Mouse (Mus musculus): ENCODE data around the gene Slc2a3.
"Not testable (repeated sequence)": the region's sequence is repeated elsewhere in the genome, so short reads cannot be mapped to it uniquely, and the experiment has no call there.

The Slc2a3 gene

GRCm38 (mm10) chr6:122715886-122716285 is 85.6 kb downstream of the Slc2a3 start:
- intact Hi-C loops (cut with DNase I) = no loop called here

- intact Hi-C loops (cut with DNase I) = no loop called here
These were observed 86.6 kb downstream of the Slc2a3 start for GRCm38 (mm10) chr6:122714707-122715365.

GRCm38 (mm10) chr6:122713116-122713515 is 88.3 kb downstream of the Slc2a3 start:
- intact Hi-C loops (cut with DNase I) = not testable (repeated sequence)

DNA sequence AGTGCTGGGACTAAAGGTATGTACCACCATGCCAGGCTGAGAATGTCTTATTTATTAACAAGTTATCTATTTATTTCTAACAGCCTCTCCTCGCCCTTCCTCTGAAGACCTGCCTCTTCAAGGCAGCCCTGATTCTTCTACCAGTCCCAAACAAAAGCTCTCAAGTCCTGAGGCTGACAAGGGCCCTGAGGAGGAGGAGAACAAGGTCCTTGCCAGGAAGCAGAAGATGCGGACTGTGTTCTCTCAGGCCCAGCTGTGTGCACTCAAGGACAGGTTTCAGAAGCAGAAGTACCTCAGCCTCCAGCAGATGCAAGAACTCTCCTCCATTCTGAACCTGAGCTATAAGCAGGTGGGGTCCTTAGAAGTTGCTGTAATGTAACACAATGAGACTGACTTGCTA is 90.0 kb downstream of the Slc2a3 start:
- intact Hi-C loops (cut with DNase I) = no loop called here

DNA sequence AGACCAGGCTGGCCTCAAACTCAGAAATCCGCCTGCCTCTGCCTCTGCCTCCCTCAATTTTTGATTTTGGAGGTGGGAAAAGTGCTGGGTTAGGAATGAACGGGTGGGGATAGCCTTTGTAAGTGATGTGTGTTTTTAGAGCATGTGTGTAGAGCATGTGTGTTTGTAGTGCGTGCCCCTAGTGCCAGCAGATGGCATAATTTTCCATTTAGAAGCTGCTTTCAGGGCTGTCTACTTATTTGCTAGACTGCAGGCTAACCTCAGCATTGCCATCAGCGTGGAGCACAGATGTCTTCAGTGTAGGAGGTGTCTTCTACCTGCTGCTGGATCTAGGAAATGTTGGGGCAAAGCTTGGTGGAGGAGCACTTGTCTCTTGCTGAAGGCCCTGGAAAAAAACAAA is 92.6 kb downstream of the Slc2a3 start:
- intact Hi-C loops (cut with DNase I) = no loop called here

GRCm38 (mm10) chr6:122707036-122707800 is 94.2 kb downstream of the Slc2a3 start, which contains the start of gene Nanog:
Gene Nanog, plus strand, starts transcription at chr6:122707489.
- intact Hi-C loops (cut with DNase I) = no loop called here

- intact Hi-C loops (cut with DNase I) = no loop called here
These were observed 95.1 kb downstream of the Slc2a3 start for GRCm38 (mm10) chr6:122706337-122706840.

DNA sequence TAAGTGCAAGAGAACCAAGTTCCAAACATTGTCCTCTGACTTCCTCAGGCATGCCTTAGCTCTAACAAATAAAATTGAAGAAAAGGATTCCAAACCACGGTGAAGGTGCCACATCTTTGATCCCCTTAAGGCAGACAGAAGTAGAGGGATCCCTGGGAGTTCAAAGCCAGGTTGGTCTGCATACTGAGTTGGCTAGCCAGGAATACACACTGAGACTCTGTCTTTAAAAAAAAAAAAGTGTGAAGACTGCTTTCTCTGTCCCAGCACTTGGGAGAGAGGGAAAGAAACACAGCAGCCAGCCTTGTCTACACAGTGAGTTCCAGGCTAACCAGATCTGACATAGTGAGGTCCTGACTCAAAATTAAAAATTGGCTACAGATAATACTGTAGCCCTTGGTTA is 97.7 kb downstream of the Slc2a3 start:
- intact Hi-C loops (cut with DNase I) = no loop called here

DNA sequence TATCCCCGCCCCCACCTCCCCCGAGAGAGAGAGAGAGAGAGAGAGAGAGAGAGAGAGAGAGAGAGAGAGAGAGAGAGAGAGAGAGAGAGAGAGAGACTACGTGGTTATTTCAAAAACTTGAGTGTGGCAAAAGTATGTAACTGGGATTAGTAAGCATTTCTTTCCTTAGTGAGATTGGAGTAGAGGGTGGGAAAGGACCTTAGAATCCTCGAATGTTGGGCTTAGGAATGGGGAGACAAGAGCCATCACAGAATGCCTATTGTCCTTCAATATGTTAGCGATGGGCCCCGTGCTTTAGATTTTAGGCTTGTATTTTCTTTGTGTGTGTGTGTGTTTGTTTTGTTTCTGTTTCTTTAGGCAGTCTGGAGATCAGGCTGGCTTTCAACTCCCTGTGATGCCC is 98.2 kb downstream of the Slc2a3 start:
- intact Hi-C loops (cut with DNase I) = no loop called here

- intact Hi-C loops (cut with DNase I) = no loop called here
These were observed 98.8 kb downstream of the Slc2a3 start for GRCm38 (mm10) chr6:122702480-122703124.

DNA sequence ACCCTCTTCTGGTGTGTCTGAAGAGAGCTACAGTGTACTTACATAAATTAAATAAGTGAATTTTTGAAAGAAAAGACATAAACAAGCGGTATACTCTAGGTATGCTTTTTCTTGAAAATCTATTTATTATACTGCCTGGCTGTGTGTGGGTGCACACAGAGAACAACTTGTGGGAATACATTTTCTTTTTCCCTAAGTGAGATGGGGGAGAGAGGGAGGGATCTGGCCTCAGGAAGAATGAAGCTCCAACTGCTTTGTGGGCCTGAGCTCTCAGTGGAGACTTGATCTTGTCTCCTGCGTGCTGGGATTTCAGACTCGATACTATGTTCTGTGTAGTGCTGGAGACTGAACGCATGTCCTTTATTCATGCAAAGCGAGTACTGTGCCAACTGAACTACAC is 99.6 kb downstream of the Slc2a3 start:
- intact Hi-C loops (cut with DNase I) = no loop called here

GRCm38 (mm10) chr6:122699628-122700027 is 101.8 kb downstream of the Slc2a3 start:
- intact Hi-C loops (cut with DNase I) = not testable (repeated sequence)

DNA sequence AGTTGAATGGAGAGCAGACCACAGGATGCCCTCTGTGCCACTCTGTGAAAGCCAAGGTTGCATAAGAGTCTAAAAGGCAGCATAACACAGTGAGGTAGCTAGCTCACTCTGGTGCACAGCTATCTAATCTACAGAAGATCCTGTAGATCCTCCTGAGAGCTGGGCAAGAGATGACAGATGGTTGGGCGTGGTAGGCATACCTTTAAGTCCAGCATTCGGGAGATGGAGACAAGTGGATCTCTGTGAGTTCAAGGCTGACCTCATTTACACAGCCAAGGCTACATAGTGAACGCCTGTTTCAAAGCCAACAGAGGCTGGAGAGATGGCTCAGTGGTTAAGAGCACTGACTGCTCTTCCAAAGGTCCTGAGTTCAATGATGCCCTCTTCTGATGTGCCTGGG is 106.0 kb downstream of the Slc2a3 start:
- intact Hi-C loops (cut with DNase I) = no loop called here

DNA sequence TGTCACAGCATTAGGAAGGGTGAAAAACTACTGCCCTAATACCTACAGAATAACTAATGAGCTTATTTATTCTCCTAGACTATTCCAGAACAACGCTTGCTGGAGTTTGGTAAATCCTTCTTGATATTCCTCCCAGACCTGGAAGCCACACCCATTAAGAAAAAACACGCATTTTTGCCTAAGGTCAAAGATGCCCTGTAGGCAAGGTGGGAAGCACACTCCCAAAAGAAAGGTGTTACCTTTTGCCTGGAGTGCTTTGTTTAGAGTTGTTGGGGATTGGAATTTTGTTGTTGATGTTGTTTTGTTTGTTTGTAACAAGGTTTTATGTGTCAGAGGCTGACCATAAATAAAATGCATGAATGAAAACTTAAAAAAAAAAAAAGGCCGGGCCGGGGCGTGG is 111.4 kb downstream of the Slc2a3 start:
- intact Hi-C loops (cut with DNase I) = no loop called here

DNA sequence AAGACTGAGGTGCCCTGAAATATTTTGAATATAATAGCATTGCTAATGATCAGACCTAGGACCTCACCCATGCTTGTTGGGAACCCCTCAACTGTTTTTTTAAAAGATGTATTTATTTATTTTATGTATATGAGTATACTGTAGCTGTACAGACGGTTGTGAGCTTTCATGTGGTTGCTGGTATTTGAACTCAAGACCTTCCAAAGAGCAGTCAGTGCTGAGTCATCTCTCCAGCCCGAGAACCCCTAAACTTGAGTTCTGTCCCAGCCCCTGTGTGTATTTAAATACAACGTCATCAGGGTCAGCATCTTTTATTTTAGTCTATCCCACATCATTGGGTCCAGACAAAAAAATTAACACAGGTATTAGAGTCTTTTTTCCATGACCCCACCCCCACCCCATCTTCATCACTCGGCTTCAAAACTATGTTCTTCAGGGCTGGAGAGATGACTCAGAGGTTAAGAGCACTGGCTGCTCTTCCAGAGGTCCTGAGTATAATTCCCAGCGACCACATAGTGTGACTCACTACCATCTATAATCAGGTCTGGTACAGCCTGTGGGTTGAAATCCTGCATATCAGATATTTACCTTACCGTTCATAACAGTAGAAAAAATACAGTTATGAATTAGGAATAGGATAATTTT is 111.9 kb downstream of the Slc2a3 start:
- intact Hi-C loops (cut with DNase I) = no loop called here

DNA sequence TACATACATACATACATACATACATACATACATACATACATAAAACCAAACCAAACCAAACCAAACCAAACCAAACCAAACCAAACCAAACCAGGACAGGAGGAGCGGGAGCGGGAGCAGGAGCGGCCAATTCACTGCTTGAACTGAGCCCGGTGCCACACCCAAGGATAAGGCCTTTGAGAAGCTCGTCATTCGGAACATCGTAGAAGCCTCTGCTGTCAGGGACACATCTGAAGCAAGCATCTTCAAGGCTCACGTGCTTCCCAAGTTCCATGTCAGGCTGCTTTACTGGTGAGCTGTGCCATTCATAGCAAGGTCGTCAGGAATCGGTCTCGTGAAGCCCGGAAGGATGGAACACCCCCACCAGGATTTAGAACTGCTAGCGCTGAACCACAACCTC is 114.7 kb downstream of the Slc2a3 start:
- intact Hi-C loops (cut with DNase I) = no loop called here

DNA sequence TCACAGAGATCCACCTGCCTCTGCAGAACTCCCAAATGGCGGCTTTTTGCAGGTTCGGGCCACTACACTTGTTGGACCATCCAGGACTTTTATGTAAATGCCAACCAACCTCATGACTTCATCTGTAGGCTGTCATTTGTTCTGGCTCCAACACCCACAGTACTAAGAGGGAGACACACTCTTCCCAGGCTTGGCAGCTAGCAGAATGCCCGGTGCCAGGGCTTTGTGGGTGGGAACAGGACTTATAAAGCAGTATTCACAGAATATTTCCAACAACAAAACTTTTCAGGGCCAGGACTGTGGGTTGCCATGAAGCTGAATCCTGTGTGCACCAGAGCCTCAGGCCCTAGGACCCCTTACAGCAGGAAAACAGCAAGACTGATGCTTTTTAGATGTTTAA is 118.8 kb downstream of the Slc2a3 start:
- intact Hi-C loops (cut with DNase I) = no loop called here

All from adrenal gland (tissue).